Mouse (Mus musculus) MEL (cell line): ENCODE results near the gene Sox5. TPM values are rescaled to one million over a fixed set of nuclear protein-coding genes. Genes with fewer than 3 reads are reported as not detected.

Experiments
- DNase-seq: peaks from one replicate; pipeline ENCODE4 v3.0.0; 2011; ENCODE audit warnings: low read depth, low spot score
- H3K27ac ChIP-seq: 2 replicates; pipeline ENCODE4 v1.5.1; 2012; ENCODE audit warnings: low read depth, mild to moderate bottlenecking, control low read depth, low read length, moderate library complexity; ENCODE audit not compliant: control insufficient read depth
- H3K27me3 ChIP-seq, 2 experiments: fragments of 150-350 bp in 1 of 2; sonication (generic) in 1 of 2; 2 replicates each; pipeline ENCODE4 v1.6.1; 2012; ENCODE audit warnings: low read length in 2 of 2, mild to moderate bottlenecking in 2 of 2, improper control_type of control experiment in 1 of 2, moderate library complexity in 1 of 2; ENCODE audit not compliant: insufficient read depth in 2 of 2, control insufficient read depth in 1 of 2
- H3K36me3 ChIP-seq, 2 experiments: 2 replicates each; pipeline ENCODE4 v1.6.1; 2012 to 2014; ENCODE audit warnings: low read length in 2 of 2, improper control_type of control experiment in 1 of 2, inconsistent platforms in 1 of 2, mild to moderate bottlenecking in 1 of 2; ENCODE audit not compliant: insufficient read depth in 2 of 2, control insufficient read depth in 1 of 2
- H3K4me1 ChIP-seq, 2 experiments: fragments of 150-350 bp in 1 of 2; sonication (generic) in 1 of 2; 2 replicates each; pipeline ENCODE4 v1.6.1; 2012; ENCODE audit warnings: low read length in 2 of 2, improper control_type of control experiment in 1 of 2, mild to moderate bottlenecking in 1 of 2; ENCODE audit not compliant: insufficient read depth in 2 of 2, control insufficient read depth in 1 of 2
- H3K4me3 ChIP-seq, 2 experiments: fragments of 150-350 bp in 1 of 2; sonication (generic) in 1 of 2; 2 replicates each; pipeline ENCODE4 v1.5.1; 2012; ENCODE audit warnings: low read depth in 2 of 2, low read length in 2 of 2, mild to moderate bottlenecking in 2 of 2, moderate library complexity in 2 of 2, control low read depth in 1 of 2, improper control_type of control experiment in 1 of 2; ENCODE audit not compliant: control insufficient read depth in 1 of 2, insufficient read depth in 1 of 2
- H3K79me2 ChIP-seq: 2 replicates; pipeline ENCODE4 v1.6.1; 2012; ENCODE audit warnings: mild to moderate bottlenecking, low read length, moderate library complexity; ENCODE audit not compliant: control insufficient read depth, poor library complexity, insufficient read depth
- H3K9ac ChIP-seq: 2 replicates; pipeline ENCODE4 v1.6.1; 2012; ENCODE audit warnings: low read depth, mild to moderate bottlenecking, control low read depth, low read length, moderate library complexity; ENCODE audit not compliant: control insufficient read depth, poor library complexity, severe bottlenecking
- H3K9me3 ChIP-seq: fragments of 150-350 bp; sonication (generic); replicated peaks from 2 replicates; pipeline ENCODE4 v1.6.1; 2012; ENCODE audit warnings: mild to moderate bottlenecking, low read length, improper control_type of control experiment, moderate library complexity; ENCODE audit not compliant: insufficient read depth
- CHD1 ChIP-seq: IDR thresholded peaks from 2 replicates; pipeline ENCODE4 v1.6.1; 2012; ENCODE audit warnings: low read depth, mild to moderate bottlenecking, inconsistent platforms, low read length, improper control_type of control experiment
- CHD2 ChIP-seq: IDR thresholded peaks from 2 replicates; pipeline ENCODE4 v1.6.1; 2011; ENCODE audit warnings: low read length, improper control_type of control experiment
- CTCF ChIP-seq, 3 experiments: IDR thresholded peaks in 2 of 3; conservative IDR thresholded peaks in 1 of 3; 2 replicates each; pipeline ENCODE4 v1.5.1; 2011 to 2012; ENCODE audit warnings: low read length in 3 of 3, low read depth in 2 of 3, mild to moderate bottlenecking in 2 of 3, improper control_type of control experiment in 1 of 3, inconsistent platforms in 1 of 3, mixed read lengths in 1 of 3, moderate library complexity in 1 of 3; ENCODE audit not compliant: control insufficient read depth in 1 of 3, insufficient read depth in 1 of 3, poor library complexity in 1 of 3, severe bottlenecking in 1 of 3
- E2F4 ChIP-seq: IDR thresholded peaks from 2 replicates; pipeline ENCODE4 v1.6.1; 2011; ENCODE audit warnings: low read depth, low read length, improper control_type of control experiment, borderline replicate concordance
- ELF1 ChIP-seq: IDR thresholded peaks from 2 replicates; pipeline ENCODE4 v1.6.1; 2014; ENCODE audit warnings: low read depth, mild to moderate bottlenecking, inconsistent platforms, low read length, improper control_type of control experiment, moderate library complexity
- GABPA ChIP-seq: IDR thresholded peaks from 2 replicates; pipeline ENCODE4 v1.6.1; 2012; ENCODE audit warnings: low read depth, mild to moderate bottlenecking, inconsistent platforms, low read length, improper control_type of control experiment, moderate library complexity
- KAT2A ChIP-seq: conservative IDR thresholded peaks from 2 replicates; pipeline ENCODE4 v1.6.1; 2012; ENCODE audit warnings: low read depth, low read length, improper control_type of control experiment, inconsistent platforms
- MAFK ChIP-seq: IDR thresholded peaks from 2 replicates; pipeline ENCODE4 v1.6.1; 2011; ENCODE audit warnings: low read depth, mild to moderate bottlenecking, low read length, improper control_type of control experiment, borderline replicate concordance
- MEF2A ChIP-seq: IDR thresholded peaks from 2 replicates; pipeline ENCODE4 v1.6.1; 2014; ENCODE audit warnings: low read depth, mild to moderate bottlenecking, inconsistent platforms, low read length, improper control_type of control experiment; ENCODE audit not compliant: poor library complexity, insufficient replicate concordance, severe bottlenecking; ENCODE audit errors: extremely low read depth
- MYC ChIP-seq: IDR thresholded peaks from 2 replicates; pipeline ENCODE4 v1.6.1; 2011; ENCODE audit warnings: low read depth, mild to moderate bottlenecking, low read length, improper control_type of control experiment, moderate library complexity
- NELFE ChIP-seq: IDR thresholded peaks from 2 replicates; pipeline ENCODE4 v1.6.1; 2011; ENCODE audit warnings: low read depth, low read length, improper control_type of control experiment
- NRF1 ChIP-seq: IDR thresholded peaks from 2 replicates; pipeline ENCODE4 v1.6.1; 2014; ENCODE audit warnings: low read depth, mild to moderate bottlenecking, inconsistent platforms, low read length, improper control_type of control experiment, moderate library complexity; ENCODE audit not compliant: poor library complexity, insufficient read depth, severe bottlenecking
- POLR2AphosphoS2 ChIP-seq: IDR thresholded peaks from 2 replicates; pipeline ENCODE4 v1.6.1; 2011; ENCODE audit warnings: low read length, improper control_type of control experiment
- POLR2AphosphoS5 ChIP-seq: IDR thresholded peaks from 2 replicates; pipeline ENCODE4 v1.6.1; 2012; ENCODE audit warnings: low read depth, borderline replicate concordance, mild to moderate bottlenecking, inconsistent platforms, low read length, moderate library complexity, mixed read lengths
- SMC3 ChIP-seq: IDR thresholded peaks from 2 replicates; pipeline ENCODE4 v1.6.1; 2011; ENCODE audit warnings: low read depth, low read length, improper control_type of control experiment
- TBP ChIP-seq: IDR thresholded peaks from 2 replicates; pipeline ENCODE4 v1.8.0; 2011; ENCODE audit warnings: low read depth, low read length, improper control_type of control experiment
- TCF12 ChIP-seq: IDR thresholded peaks from 2 replicates; pipeline ENCODE4 v1.6.1; 2014; ENCODE audit warnings: low read depth, mild to moderate bottlenecking, inconsistent platforms, low read length, improper control_type of control experiment, moderate library complexity
- UBTF ChIP-seq: IDR thresholded peaks from 2 replicates; pipeline ENCODE4 v1.6.1; 2012; ENCODE audit warnings: low read depth, mild to moderate bottlenecking, inconsistent platforms, low read length, improper control_type of control experiment, moderate library complexity, borderline replicate concordance; ENCODE audit not compliant: insufficient read depth
- USF2 ChIP-seq, 2 experiments: IDR thresholded peaks; 2 replicates each; pipeline ENCODE4 v1.6.1; 2011 to 2012; ENCODE audit warnings: improper control_type of control experiment in 2 of 2, low read length in 2 of 2, borderline replicate concordance in 1 of 2, inconsistent platforms in 1 of 2, low read depth in 1 of 2, mild to moderate bottlenecking in 1 of 2; ENCODE audit not compliant: insufficient read depth in 1 of 2
- ZC3H11A ChIP-seq: IDR thresholded peaks from 2 replicates; pipeline ENCODE4 v1.6.1; 2012; ENCODE audit warnings: low read depth, mild to moderate bottlenecking, inconsistent platforms, low read length, improper control_type of control experiment
- ZKSCAN1 ChIP-seq: IDR thresholded peaks from 2 replicates; pipeline ENCODE4 v1.6.1; 2012; ENCODE audit warnings: low read depth, mild to moderate bottlenecking, inconsistent platforms, low read length, improper control_type of control experiment, moderate library complexity
- ZNF384 ChIP-seq: IDR thresholded peaks from 2 replicates; pipeline ENCODE4 v1.6.1; 2012; ENCODE audit warnings: low read depth, mild to moderate bottlenecking, inconsistent platforms, low read length, improper control_type of control experiment
- polyA plus RNA-seq, 2 experiments: library from polyadenylated mRNA; stranded (reverse) in 1 of 2; unstranded in 1 of 2; fragments of >175 nt in 1 of 2; fragments of >200 nt in 1 of 2; gene quantifications; 2 replicates each; pipeline versions ENCODE4 v1.2.1 to v1.2.4; 2012; ENCODE audit warnings: low replicate concordance in 2 of 2, low read depth in 1 of 2; ENCODE audit not compliant: insufficient read length in 2 of 2, insufficient read depth in 1 of 2, missing spikeins in 1 of 2
- total RNA-seq: library from RNA; depleted of rRNA; stranded (reverse); fragments of 300-350 nt; gene quantifications from 2 replicates; pipeline ENCODE4 v1.2.3, GENCODE M21; 2012

Sox5 gene
- total and polyA plus RNA-seq, 3 experiments, result 0.19 to 3.0 TPM; not detected in 1

GRCm38 (mm10) chr6:144723024-144723423 is 58.8 kb downstream of the Sox5 start:
- Histone ChIP-seq H3K9ac (no peak overlapping the region), H3K27me3 (no peaks in the 10 kb centered on the region), H3K79me2 (no peaks in the 10 kb centered on the region), H3K27ac (no peak overlapping the region), H3K4me1 (no peaks in the 10 kb centered on the region), H3K36me3 (no peaks in the 10 kb centered on the region), H3K9me3 (no peaks in the 10 kb centered on the region), H3K4me3 (no peak overlapping the region)
- DNase-seq, result no peak
- TF ChIP-seq SMC3 (no peak), NELFE (no peak), ZNF384 (no peak)

DNA sequence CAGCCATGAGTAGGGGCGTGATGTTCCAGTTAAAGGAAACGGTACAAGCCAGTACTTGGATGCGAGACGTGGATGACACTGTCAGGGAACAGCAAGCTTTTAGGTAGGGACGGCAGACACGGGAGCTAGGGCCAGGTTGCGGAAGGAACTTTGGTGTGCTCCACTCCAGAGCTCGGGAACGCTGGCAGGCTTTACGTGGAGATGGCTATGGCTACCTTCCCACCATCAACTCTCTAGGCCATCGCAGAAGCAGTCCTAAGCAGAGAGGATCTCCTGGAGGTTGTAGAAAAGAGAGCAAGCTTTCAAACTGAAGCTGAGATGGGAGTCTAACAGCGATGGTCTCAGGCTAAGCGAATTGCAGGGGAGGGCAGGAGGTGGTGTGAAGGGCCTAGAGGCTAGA is 60.9 kb downstream of the Sox5 start:
- no peak for TF ChIP-seq CTCF (IDR thresholded peaks at IDR 0.05 in 2 of 3, conservative IDR thresholded peaks at IDR 0.05 in 1 of 3; ENCODE audit: control insufficient read depth in 1 of 3, insufficient read depth in 1 of 3, low read depth in 2 of 3, low read length in 3 of 3, poor library complexity in 1 of 3, severe bottlenecking in 1 of 3)
- TF ChIP-seq CHD1, result no peak
- no peak for TF ChIP-seq NRF1
- TF ChIP-seq MEF2A, result no peak
- no peak for TF ChIP-seq TCF12
- TF ChIP-seq GABPA, result no peak
- no peak for TF ChIP-seq TBP
- no peak for TF ChIP-seq ZKSCAN1
- no peak for TF ChIP-seq UBTF
- no peak for TF ChIP-seq MAFK
- no peak for TF ChIP-seq MYC
- TF ChIP-seq KAT2A, result no peak
- TF ChIP-seq POLR2AphosphoS5, result no peak
- TF ChIP-seq USF2 (IDR thresholded peaks at IDR 0.05; ENCODE audit: borderline replicate concordance in 1 of 2, insufficient read depth in 1 of 2, low read depth in 1 of 2, low read length in 2 of 2), result no peak
- TF ChIP-seq ELF1, result no peak
- TF ChIP-seq CHD2, result no peak
- no peak for TF ChIP-seq POLR2AphosphoS2
- TF ChIP-seq E2F4, result no peak
- TF ChIP-seq ZC3H11A, result no peak
- Histone ChIP-seq H3K79me2 (no peaks in the 10 kb centered on the region), H3K9ac (no peak overlapping the region), H3K27ac (no peak overlapping the region), H3K4me3 (no peak overlapping the region), H3K36me3 (no peaks in the 10 kb centered on the region), H3K4me1 (no peaks in the 10 kb centered on the region), H3K27me3 (no peaks in the 10 kb centered on the region), H3K9me3 (no peaks in the 10 kb centered on the region)
- no peak for DNase-seq
